Mouse (Mus musculus) lung, embryonic 16.5 days (tissue): ENCODE data around the gene Cfap74. TPM values are rescaled to one million over a fixed set of nuclear protein-coding genes. Genes with fewer than 3 reads are reported as not detected.

Experiments
- ATAC-seq: fragments of 200-750 bp; cut with Nextera tagmentation; 2 replicates; pipeline ENCODE4 v1.8.0; 2017; ENCODE audit warnings: low read depth, mild to moderate bottlenecking, moderate library complexity
- H3K27ac ChIP-seq: fragments of 300-500 bp; sonication (generic); 2 replicates; pipeline ENCODE4 v1.5.1; 2014; ENCODE audit warnings: mild to moderate bottlenecking, control low read depth, low read length
- H3K27me3 ChIP-seq: fragments of 300-500 bp; sonication (generic); 2 replicates; pipeline ENCODE4 v1.6.1; 2014; ENCODE audit warnings: low read depth, low read length, mixed read lengths; ENCODE audit not compliant: control insufficient read depth, insufficient read depth
- H3K36me3 ChIP-seq: fragments of 300-500 bp; sonication (generic); 2 replicates; pipeline ENCODE4 v1.6.1; 2014; ENCODE audit warnings: low read length; ENCODE audit not compliant: control insufficient read depth, insufficient read depth
- H3K4me1 ChIP-seq: fragments of 300-500 bp; sonication (generic); replicated peaks from 2 replicates; pipeline ENCODE4 v1.6.1; 2014; ENCODE audit warnings: low read length, mixed read lengths; ENCODE audit not compliant: control insufficient read depth, insufficient read depth
- H3K4me2 ChIP-seq: fragments of 300-500 bp; sonication (generic); 2 replicates; pipeline ENCODE4 v1.6.1; 2014; ENCODE audit warnings: low read depth, low read length, control low read depth
- H3K4me3 ChIP-seq: fragments of 300-500 bp; sonication (generic); 2 replicates; pipeline ENCODE4 v1.5.1; 2014; ENCODE audit warnings: mild to moderate bottlenecking, low read length, control low read depth
- H3K9ac ChIP-seq: fragments of 300-500 bp; sonication (generic); 2 replicates; pipeline ENCODE4 v1.6.1; 2014; ENCODE audit warnings: low read length, control low read depth
- H3K9me3 ChIP-seq: fragments of 300-500 bp; sonication (generic); 2 replicates; pipeline ENCODE4 v1.6.1; 2016; ENCODE audit warnings: low read length; ENCODE audit not compliant: control insufficient read depth
- WGBS: fragments of 180-500 bp; shearing (Covaris S2); extraction: QIAGEN DNeasy Blood & Tissue Kit; methylation state at CpG from one replicate; pipeline ENCODE4 v1.1.7; 2014; 5-methylcytosine and 5-hydroxymethylcytosine counted together
- polyA plus RNA-seq: library from polyadenylated mRNA; unstranded; fragments of >200 nt; fragmentation: Nextera tagmentation; extraction: Ambion mirVana; gene quantifications from 2 replicates; pipeline ENCODE4 v1.2.1, GENCODE M21; 2015

Gene Cfap74
- 2.8 and 3.0 TPM in 2 replicates for polyA plus RNA-seq

DNA sequence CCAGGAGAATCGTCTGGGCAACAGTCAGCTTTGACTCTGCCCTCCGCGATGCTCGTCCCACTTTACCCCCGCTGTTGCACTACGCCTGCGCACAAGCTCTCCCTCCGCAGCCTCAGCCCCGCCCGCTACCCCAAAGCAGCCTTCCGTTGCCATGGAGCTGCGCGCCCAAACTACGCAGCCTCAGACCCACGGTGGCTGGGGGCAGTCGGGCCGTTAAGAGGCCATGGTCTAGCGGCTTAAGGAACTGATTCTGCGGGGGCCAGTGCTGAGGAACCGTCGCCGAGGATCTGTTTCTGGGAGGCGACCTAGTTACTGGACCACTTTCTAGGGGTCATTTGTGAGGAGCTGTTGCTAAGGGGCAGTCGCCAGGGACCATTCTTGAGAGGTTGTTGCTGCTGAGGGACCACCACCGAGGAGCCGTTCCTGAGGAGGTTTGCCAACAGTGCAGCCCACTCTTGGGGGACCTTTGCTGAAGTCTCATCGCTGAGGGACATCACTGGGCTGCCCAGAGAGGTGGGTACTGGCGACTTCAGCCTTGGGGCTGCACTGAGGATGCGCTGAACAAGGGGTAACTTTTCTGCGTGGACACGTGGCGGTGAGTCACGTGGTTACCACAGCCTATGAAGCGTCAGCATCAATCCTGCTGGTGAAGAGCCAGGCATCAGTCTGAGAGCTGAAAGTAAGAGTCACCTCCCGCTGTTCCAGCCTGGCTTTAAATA is at the start of gene Cfap74:
Cfap74 (plus strand) TSS at position 133 of the 719 bp plus-strand sequence.
- peak within 1 kb of the TSS; percentile 43 for H3K4me3 ChIP-seq
- H3K4me1 ChIP-seq = peaks cover 2% of the 10 kb centered on the region; the same call in 1 of the 2 replicates
- peak; percentile 90 for ATAC-seq
- H3K4me2 ChIP-seq = peak within 1 kb of the TSS; percentile 61
- no peaks in the 10 kb centered on the region for H3K36me3 ChIP-seq
- peaks cover 3% of the 10 kb centered on the region; the same call in 1 of the 2 replicates for H3K9me3 ChIP-seq
- H3K9ac ChIP-seq = peak within 1 kb of the TSS; percentile 32
- WGBS = under 1% methylated on average over 35 of the region's 35 CpGs
- 0 out of 2 replicates have a peak, but pooled peaks cover 2% of the 10 kb centered on the region for H3K27me3 ChIP-seq
- H3K27ac ChIP-seq = no peak within 1 kb of the TSS

DNA sequence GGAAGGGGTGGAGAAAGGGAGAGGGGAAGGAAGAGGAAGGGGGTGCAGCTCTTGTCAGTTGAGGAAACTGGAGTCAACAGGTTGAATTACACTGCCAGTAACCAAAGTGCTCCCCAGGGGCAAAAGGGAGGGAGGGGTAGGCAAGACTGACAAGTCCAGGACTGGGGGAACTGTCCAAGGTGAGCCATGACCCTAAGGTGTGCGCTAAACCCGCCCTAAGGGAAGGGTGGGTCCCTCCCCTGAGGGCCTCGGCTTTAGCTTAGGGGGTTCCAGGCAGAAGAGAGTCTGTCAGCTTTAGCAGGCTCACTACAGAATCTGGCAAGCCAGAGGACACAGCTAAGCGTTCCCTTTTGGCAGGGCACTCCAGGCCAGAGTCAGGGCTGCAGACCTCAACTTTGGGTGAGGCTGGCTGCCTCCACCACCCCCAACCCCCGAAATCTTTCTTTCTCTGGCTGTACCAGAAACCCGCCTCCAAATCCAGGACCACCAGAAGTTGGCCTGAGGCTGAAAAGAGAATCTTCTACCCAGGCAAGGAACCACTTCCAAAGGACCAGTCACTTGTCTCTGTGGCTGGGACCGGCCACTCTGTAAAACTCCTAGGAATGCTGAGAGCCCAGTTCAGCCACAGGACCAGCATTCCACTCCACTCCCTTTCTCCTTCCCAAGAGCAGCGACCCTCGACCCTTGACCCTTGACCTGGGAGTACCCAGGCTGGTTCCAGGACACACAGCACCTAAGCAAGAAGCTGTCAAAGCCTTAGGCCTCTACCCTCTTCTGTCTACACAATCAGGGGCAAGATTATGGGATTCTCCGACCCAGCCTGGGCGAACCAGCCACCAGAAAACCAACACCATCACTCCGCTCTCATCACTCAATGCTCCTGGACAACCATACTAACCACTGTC is 49.2 kb upstream of the Cfap74 start:
- no peak for ATAC-seq
- Histone ChIP-seq H3K9ac (no peak overlapping the region), H3K4me2 (peak overlapping the region; percentile 39), H3K9me3 (no peaks in the 10 kb centered on the region), H3K27me3 (peaks cover 33% of the 10 kb centered on the region), H3K27ac (no peak overlapping the region), H3K4me1 (no peaks in the 10 kb centered on the region; the same call in 1 of the 2 replicates), H3K36me3 (no peaks in the 10 kb centered on the region), H3K4me3 (peak overlapping the region; percentile 51)
- WGBS = 25% methylated on average over 12 of the region's 12 CpGs

DNA sequence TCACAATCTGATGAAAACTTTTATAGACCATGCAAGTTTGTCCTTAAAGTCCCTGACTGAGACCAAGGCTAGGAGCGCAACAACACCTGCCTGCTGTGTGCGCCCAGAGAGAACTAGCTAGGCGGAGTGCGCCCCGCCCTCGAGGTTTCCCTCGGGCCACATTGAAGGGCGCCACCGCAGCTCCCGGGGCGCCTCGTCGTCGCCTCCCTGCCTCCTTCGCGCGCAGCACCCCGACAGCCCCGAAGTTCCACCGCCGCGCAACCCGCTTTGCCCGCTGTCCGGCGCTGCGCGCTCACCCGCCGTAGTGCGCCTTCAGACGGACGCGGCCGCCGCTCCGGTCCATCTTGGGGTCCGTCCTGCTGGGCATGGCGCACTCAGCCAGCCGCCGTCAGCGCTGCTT is 48.1 kb upstream of the Cfap74 start:
- 1% methylated on average over 41 of the region's 42 CpGs for WGBS
- peak overlapping the region; percentile 85 for H3K27ac ChIP-seq

DNA sequence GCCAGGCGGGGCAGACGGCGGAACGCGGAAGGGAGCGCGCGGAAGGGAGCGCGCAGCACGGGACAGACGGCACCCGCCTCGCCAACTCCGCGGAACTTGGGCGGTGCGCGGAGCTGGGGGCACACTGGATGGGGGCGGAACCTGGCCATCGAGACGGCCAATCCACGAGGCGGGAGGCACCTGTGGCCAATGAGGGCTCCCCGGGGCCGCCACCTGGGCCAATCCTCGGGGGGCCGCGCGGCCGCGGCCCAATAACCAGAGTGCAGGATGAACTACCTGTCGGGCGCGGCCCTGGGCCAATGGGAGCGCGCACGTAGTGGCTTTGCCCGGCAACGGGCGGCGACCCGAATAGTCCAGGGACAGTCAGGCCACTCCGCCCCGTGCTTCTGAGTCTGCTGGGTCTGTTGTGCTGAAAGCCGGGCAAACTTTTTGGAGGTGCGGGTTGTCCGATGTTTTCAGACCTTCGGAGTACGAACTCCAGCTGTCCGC is 47.6 kb upstream of the Cfap74 start, which contains the start of gene Prkcz:
Prkcz (minus strand) TSS at position 59 of the 489 bp plus-strand sequence.
- peaks cover 33% of the 10 kb centered on the region for H3K27me3 ChIP-seq
- under 1% methylated on average over 42 of the region's 51 CpGs for whole genome bisulfite sequencing
- ATAC-seq = peak; percentile 96
- H3K36me3 ChIP-seq = no peaks in the 10 kb centered on the region
- H3K9ac ChIP-seq = peak within 1 kb of the TSS; percentile 61
- H3K27ac ChIP-seq = peak within 1 kb of the TSS; percentile 85
- no peaks in the 10 kb centered on the region; the same call in 1 of the 2 replicates for H3K4me1 ChIP-seq
- H3K9me3 ChIP-seq = no peaks in the 10 kb centered on the region
- peak within 1 kb of the TSS; percentile 39 for H3K4me2 ChIP-seq
- H3K4me3 ChIP-seq = peak within 1 kb of the TSS; percentile 51

More for the DNA sequence above, 48.1 kb upstream of the Cfap74 start:
- Histone ChIP-seq H3K9ac (peak overlapping the region; percentile 61), H3K4me2 (peak overlapping the region; percentile 39), H3K36me3 (no peaks in the 10 kb centered on the region), H3K4me1 (no peaks in the 10 kb centered on the region; the same call in 1 of the 2 replicates), H3K4me3 (peak overlapping the region; percentile 51), H3K9me3 (no peaks in the 10 kb centered on the region), H3K27me3 (peaks cover 33% of the 10 kb centered on the region)
- peak; percentile 49 for ATAC-seq

DNA sequence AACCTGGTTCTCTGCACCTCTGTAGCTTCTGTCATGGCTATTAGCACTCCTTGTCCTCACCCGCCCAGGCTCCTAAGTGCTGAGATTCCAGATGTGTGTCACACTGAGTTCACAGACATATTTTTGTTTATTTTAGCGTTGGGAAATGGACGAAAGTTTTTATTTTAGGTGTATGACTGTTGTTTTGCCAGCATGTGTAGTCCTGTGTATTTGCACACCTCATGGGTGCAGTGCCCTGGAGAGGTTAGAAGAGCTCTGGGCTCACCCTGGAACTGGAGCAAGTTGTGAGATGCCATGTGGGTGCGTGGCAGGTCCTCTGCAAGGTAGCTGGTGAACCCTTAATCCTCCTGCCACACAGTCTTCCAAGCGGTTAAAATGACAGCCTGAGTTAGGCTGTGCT is 46.5 kb upstream of the Cfap74 start:
- ATAC-seq = no peak
- Histone ChIP-seq H3K9me3 (no peaks in the 10 kb centered on the region), H3K27me3 (peaks cover 33% of the 10 kb centered on the region), H3K27ac (no peak overlapping the region), H3K36me3 (no peaks in the 10 kb centered on the region), H3K4me1 (no peaks in the 10 kb centered on the region; the same call in 1 of the 2 replicates), H3K4me3 (no peak overlapping the region), H3K4me2 (peak overlapping the region; percentile 39; the same call in 1 of the 2 replicates), H3K9ac (no peak overlapping the region)
- 25% methylated on average over 5 of the region's 5 CpGs for WGBS

DNA sequence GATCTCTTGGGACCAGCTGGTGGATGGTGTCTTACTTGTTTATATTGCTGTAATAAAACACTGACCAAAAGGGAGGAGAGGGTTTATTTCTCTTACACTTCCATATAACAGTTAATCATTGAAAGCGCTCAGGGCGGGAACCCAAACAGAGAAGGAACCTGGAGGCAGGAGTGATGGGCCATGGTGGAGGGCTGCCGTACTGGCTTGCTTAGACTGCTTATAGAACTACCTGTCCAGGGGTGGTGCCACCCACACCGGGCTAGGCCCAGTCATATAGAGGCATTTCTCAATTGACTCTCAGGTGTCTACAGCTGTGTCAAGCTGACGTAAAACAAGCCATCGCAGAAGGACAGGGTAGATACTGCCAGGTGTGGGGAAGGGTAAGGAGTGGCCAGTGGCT is 42.2 kb upstream of the Cfap74 start:
- Histone ChIP-seq H3K4me2 (no peak overlapping the region), H3K27me3 (peaks cover 5% of the 10 kb centered on the region; the same call in 1 of the 2 replicates), H3K36me3 (no peaks in the 10 kb centered on the region), H3K9ac (no peak overlapping the region), H3K27ac (no peak overlapping the region), H3K4me3 (no peak overlapping the region), H3K9me3 (no peaks in the 10 kb centered on the region), H3K4me1 (no peaks in the 10 kb centered on the region)
- no peak for ATAC-seq
- 73% methylated on average over 6 of the region's 6 CpGs for WGBS

DNA sequence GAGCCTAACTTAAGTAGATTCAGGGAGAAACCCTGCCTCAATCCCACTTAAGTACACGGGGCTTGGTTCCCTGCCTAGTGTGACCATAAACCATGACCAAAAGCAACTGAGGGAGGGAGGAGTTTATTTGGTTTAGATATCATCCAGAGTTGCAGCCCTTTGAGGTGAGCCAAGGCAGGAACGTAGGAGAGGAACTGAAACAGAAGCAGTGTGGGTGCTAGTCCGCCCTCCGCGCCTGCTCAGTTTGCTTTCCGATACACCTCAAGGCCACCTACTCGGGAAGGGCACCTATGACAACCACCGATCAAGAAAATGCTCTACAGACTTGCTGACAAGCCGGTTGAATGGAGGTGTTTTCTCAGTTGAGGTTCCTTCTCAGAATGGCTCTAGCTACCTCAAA is 41.3 kb upstream of the Cfap74 start:
- Histone ChIP-seq H3K27me3 (no peaks in the 10 kb centered on the region; the same call in 1 of the 2 replicates), H3K4me3 (no peak overlapping the region), H3K27ac (no peak overlapping the region), H3K4me1 (no peaks in the 10 kb centered on the region), H3K9me3 (no peaks in the 10 kb centered on the region), H3K9ac (no peak overlapping the region), H3K36me3 (no peaks in the 10 kb centered on the region), H3K4me2 (no peak overlapping the region)
- no peak for ATAC-seq
- 80% methylated on average over 9 of the region's 9 CpGs for WGBS

DNA sequence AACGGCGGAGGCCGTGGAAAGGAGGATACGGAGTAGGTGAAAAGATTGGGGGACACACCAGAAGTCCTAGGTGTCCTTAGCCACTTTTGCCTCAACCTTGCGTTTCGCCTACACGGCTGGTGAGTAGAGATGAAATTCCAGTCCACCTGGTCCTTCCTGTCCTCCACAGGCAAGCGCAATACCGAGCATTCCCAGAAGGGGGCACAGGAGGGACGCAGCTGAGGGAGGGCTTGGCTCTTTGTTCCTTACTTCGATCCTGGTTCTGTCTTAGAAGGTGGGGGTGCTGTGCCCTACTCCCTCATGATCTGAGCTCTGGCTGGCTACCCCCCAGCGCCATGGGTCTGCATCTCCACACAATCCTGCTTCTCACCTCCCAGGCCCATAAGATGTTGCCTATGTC is 40.3 kb upstream of the Cfap74 start:
- no peaks in the 10 kb centered on the region for H3K4me1 ChIP-seq
- WGBS = 29% methylated on average over 12 of the region's 12 CpGs
- H3K27me3 ChIP-seq = no peaks in the 10 kb centered on the region
- H3K27ac ChIP-seq = no peak overlapping the region
- H3K4me2 ChIP-seq = no peak overlapping the region
- H3K9me3 ChIP-seq = no peaks in the 10 kb centered on the region
- no peak overlapping the region for H3K4me3 ChIP-seq
- no peaks in the 10 kb centered on the region for H3K36me3 ChIP-seq
- no peak for ATAC-seq
- H3K9ac ChIP-seq = no peak overlapping the region
